Mouse (Mus musculus) kidney, postnatal 0 days (tissue): ENCODE data around the gene Edar. TPM values are rescaled to one million over a fixed set of nuclear protein-coding genes. Genes with fewer than 3 reads are reported as not detected.

Experiments used
- ATAC-seq: fragments of 200-750 bp; cut with Nextera tagmentation; replicated peaks from 2 replicates; pipeline ENCODE4 v1.8.0; 2017; ENCODE audit warnings: low read depth, moderate number of reproducible peaks, moderate TSS enrichment, moderate library complexity; ENCODE audit not compliant: low FRiP score
- DNase-seq: peaks from one replicate; pipeline ENCODE4 v3.0.0-alpha.2; 2016; ENCODE audit warnings: low spot score
- H3K27ac ChIP-seq: fragments of 300-500 bp; sonication (generic); 2 replicates; pipeline ENCODE4 v1.5.1; 2014; ENCODE audit warnings: mild to moderate bottlenecking
- H3K27me3 ChIP-seq: fragments of 300-500 bp; sonication (generic); 2 replicates; pipeline ENCODE4 v1.6.1; 2014; ENCODE audit warnings: low read length, mixed read lengths; ENCODE audit not compliant: insufficient read depth
- H3K36me3 ChIP-seq: fragments of 300-500 bp; sonication (generic); 2 replicates; pipeline ENCODE4 v1.6.1; 2014; ENCODE audit warnings: low read length, mixed read lengths; ENCODE audit not compliant: insufficient read depth
- H3K4me1 ChIP-seq: fragments of 300-500 bp; sonication (generic); replicated peaks from 2 replicates; pipeline ENCODE4 v1.6.1; 2014; ENCODE audit warnings: antibody characterized with exemption, low read length, mixed read lengths; ENCODE audit not compliant: insufficient read depth
- H3K4me2 ChIP-seq: fragments of 300-500 bp; sonication (generic); 2 replicates; pipeline ENCODE4 v1.6.1; 2014; ENCODE audit warnings: mild to moderate bottlenecking, low read length, moderate library complexity, mixed read lengths
- H3K4me3 ChIP-seq: fragments of 300-500 bp; sonication (generic); replicated peaks from 2 replicates; pipeline ENCODE4 v1.5.1; 2014; ENCODE audit warnings: low read depth, low read length
- H3K9ac ChIP-seq: fragments of 300-500 bp; sonication (generic); 2 replicates; pipeline ENCODE4 v1.6.1; 2014; ENCODE audit warnings: low read depth, low read length
- H3K9me3 ChIP-seq: fragments of 300-500 bp; sonication (generic); replicated peaks from 2 replicates; pipeline ENCODE4 v1.6.1; 2016; ENCODE audit warnings: low read length, inconsistent platforms, mixed read lengths
- CTCF ChIP-seq: IDR thresholded peaks from 2 replicates; pipeline ENCODE4 v1.5.1; 2016; ENCODE audit warnings: antibody characterized with exemption, low read depth, mild to moderate bottlenecking, moderate library complexity
- whole genome bisulfite sequencing: fragments of 180-500 bp; shearing (Covaris S2); extraction: QIAGEN DNeasy Blood & Tissue Kit; methylation state at CpG from one replicate; pipeline ENCODE4 v1.1.7; 2014; 5-methylcytosine and 5-hydroxymethylcytosine counted together
- polyA plus RNA-seq: library from polyadenylated mRNA; unstranded; fragments of >200 nt; fragmentation: Nextera tagmentation; extraction: Ambion mirVana; gene quantifications from 2 replicates; pipeline ENCODE4 v1.2.1, GENCODE M21; 2015

The Edar gene
- polyA plus RNA-seq, 1 experiment from 2014 or later = 0.51 TPM

DNA sequence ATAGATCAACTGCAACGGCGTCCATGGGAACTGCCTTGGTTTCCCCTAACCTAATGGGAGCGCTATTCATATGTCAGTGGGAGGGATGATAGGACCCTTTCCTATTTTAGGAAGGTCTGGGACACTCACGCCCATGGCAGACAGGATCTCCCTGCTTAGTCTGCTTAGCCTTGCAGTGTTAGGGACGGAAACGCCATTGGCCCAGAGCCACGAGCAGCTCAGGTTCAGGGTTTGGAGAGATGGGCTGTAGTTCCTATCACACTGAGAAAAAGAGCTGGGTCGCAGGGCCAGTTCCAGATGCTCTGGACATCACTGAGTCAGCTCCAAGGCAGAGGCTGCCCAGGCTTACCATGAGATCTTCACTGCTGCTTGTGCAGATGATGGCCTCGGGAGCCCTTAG lies 32.5 kb downstream of the Edar start:
- no peak overlapping the region for H3K9ac ChIP-seq
- H3K27me3 ChIP-seq = no peaks in the 10 kb centered on the region
- H3K4me1 ChIP-seq = peaks cover 5% of the 10 kb centered on the region; the same call in 1 of the 2 replicates
- no peaks in the 10 kb centered on the region for H3K9me3 ChIP-seq
- no peaks in the 10 kb centered on the region for H3K36me3 ChIP-seq
- TF ChIP-seq CTCF = no peak
- DNase-seq (no peak), ATAC-seq (no peak)
- WGBS = 68% methylated on average over 9 of the region's 9 CpGs
- H3K4me2 ChIP-seq = no peak overlapping the region
- H3K4me3 ChIP-seq = no peak overlapping the region
- H3K27ac ChIP-seq = no peak overlapping the region

- 49% methylated on average over 10 of the region's 10 CpGs for WGBS
- H3K4me1 ChIP-seq = peaks cover 5% of the 10 kb centered on the region; the same call in 1 of the 2 replicates
- ATAC-seq (no peak), DNase-seq (no peak)
- H3K4me2 ChIP-seq = no peak overlapping the region
- H3K27ac ChIP-seq = no peak overlapping the region
- no peak overlapping the region for H3K4me3 ChIP-seq
- H3K9ac ChIP-seq = no peak overlapping the region
- no peaks in the 10 kb centered on the region for H3K36me3 ChIP-seq
- no peaks in the 10 kb centered on the region for H3K27me3 ChIP-seq
- no peak for TF ChIP-seq CTCF
- H3K9me3 ChIP-seq = no peaks in the 10 kb centered on the region
These were observed 33.8 kb downstream of the Edar start for GRCm38 (mm10) chr10:58641631-58642030.

- no peaks in the 10 kb centered on the region for H3K27me3 ChIP-seq
- no peak overlapping the region for H3K4me2 ChIP-seq
- H3K27ac ChIP-seq = no peak overlapping the region
- WGBS = 49% methylated on average over 19 of the region's 19 CpGs
- ATAC-seq = peak; percentile 17; the same call in 1 of the 2 replicates
- peaks cover 5% of the 10 kb centered on the region; the same call in 1 of the 2 replicates for H3K4me1 ChIP-seq
- no peaks in the 10 kb centered on the region for H3K9me3 ChIP-seq
- no peak overlapping the region for H3K9ac ChIP-seq
- no peaks in the 10 kb centered on the region for H3K36me3 ChIP-seq
- no peak overlapping the region for H3K4me3 ChIP-seq
- TF ChIP-seq CTCF = no peak
- DNase-seq = peak; percentile 36
These were observed 34.7 kb downstream of the Edar start for GRCm38 (mm10) chr10:58640446-58641400.

- Histone ChIP-seq H3K9me3 (no peaks in the 10 kb centered on the region), H3K4me3 (no peak overlapping the region), H3K36me3 (no peaks in the 10 kb centered on the region), H3K4me2 (no peak overlapping the region), H3K27me3 (no peaks in the 10 kb centered on the region), H3K9ac (no peak overlapping the region), H3K4me1 (peaks cover 5% of the 10 kb centered on the region; the same call in 1 of the 2 replicates), H3K27ac (no peak overlapping the region)
- no peak for ATAC-seq
- 77% methylated on average over 6 of the region's 6 CpGs for WGBS
- TF ChIP-seq CTCF = no peak
- DNase-seq = no peak
These were observed 36.2 kb downstream of the Edar start for GRCm38 (mm10) chr10:58639291-58639690.

GRCm38 (mm10) chr10:58636431-58637080 lies 38.9 kb downstream of the Edar start:
- no peak overlapping the region for H3K9ac ChIP-seq
- peak; percentile 79 for DNase-seq
- no peak overlapping the region for H3K4me3 ChIP-seq
- TF ChIP-seq CTCF = no peak
- H3K27ac ChIP-seq = no peak overlapping the region
- H3K4me2 ChIP-seq = no peak overlapping the region
- ATAC-seq = 0 out of 2 replicates have a peak, but pooled peaks have one; percentile 38
- peaks cover 4% of the 10 kb centered on the region; the same call in 1 of the 2 replicates for H3K4me1 ChIP-seq
- no peaks in the 10 kb centered on the region for H3K36me3 ChIP-seq
- no peaks in the 10 kb centered on the region for H3K27me3 ChIP-seq
- H3K9me3 ChIP-seq = no peaks in the 10 kb centered on the region
- 8% methylated on average over 7 of the region's 7 CpGs for WGBS

GRCm38 (mm10) chr10:58633507-58633906 lies 41.9 kb downstream of the Edar start:
- H3K27me3 ChIP-seq = no peaks in the 10 kb centered on the region
- DNase-seq = no peak
- no peak overlapping the region for H3K9ac ChIP-seq
- no peak for ATAC-seq
- H3K9me3 ChIP-seq = no peaks in the 10 kb centered on the region
- no peak overlapping the region for H3K4me2 ChIP-seq
- 96% methylated on average over 2 of the region's 2 CpGs for WGBS
- no peak overlapping the region for H3K27ac ChIP-seq
- TF ChIP-seq CTCF = no peak
- no peaks in the 10 kb centered on the region for H3K4me1 ChIP-seq
- no peaks in the 10 kb centered on the region for H3K36me3 ChIP-seq
- no peak overlapping the region for H3K4me3 ChIP-seq
